Mouse (Mus musculus): ENCODE data around the gene Chchd6. TPM values are rescaled to one million over a fixed set of nuclear protein-coding genes. Genes with fewer than 3 reads are reported as not detected.

Chchd6 gene
- polyA plus RNA-seq, 1 experiment from 2014 or later, result 178 TPM

DNA sequence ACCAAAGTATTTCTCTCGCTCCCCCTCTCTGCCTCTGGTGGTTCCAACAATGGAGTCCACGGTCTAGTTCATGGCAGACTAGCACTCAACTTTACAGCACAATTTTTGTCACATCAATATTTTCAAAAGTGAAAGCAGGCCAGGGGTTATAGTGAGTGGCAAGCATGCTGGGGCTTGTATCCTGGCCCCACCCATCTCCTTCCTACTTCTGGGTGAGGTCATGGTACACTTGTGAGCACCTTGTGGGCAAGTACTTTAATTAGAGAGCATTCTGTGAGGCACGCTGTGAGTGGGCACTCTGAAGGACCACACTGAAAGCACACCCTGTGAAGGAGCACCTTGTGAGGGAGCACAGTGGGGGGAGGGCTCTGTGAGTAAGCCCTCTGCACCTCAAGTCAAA is 172.8 kb downstream of the Chchd6 start:
- Histone ChIP-seq H3K27me3 (no peaks in the 10 kb centered on the region), H3K4me1 (replicated peaks) (no peaks in the 10 kb centered on the region), H3K9ac (no peak overlapping the region), H3K27ac (replicated peaks) (no peak overlapping the region), H3K36me3 (no peaks in the 10 kb centered on the region), H3K4me2 (no peak overlapping the region), H3K9me3 (no peaks in the 10 kb centered on the region), H3K4me3 (no peak overlapping the region)
- ATAC-seq (ENCODE audit: low FRiP score, low read depth), result no peak
- WGBS, result 96% methylated on average over 3 of the region's 3 CpGs

DNA sequence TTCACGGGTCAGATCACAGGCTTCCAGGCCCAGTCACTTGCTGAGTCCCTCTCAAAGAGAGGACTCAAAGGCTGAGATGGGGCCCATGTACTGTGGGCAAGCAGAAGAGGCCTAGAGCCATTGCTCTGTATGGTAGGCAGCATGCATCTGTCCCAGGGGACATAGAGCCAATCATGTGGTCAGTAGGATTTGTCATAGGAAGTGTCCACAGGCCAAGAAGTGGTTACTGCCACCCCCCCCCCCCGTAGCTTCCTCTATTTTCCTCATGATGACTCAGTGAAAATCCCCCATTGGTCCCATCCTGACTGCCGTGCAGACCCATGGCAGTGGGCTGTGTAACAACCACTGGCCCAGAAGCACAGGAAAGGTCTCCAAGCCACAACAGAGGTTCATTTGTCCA is 173.5 kb downstream of the Chchd6 start:
- H3K4me2 ChIP-seq, result no peak overlapping the region
- no peaks in the 10 kb centered on the region for H3K9me3 ChIP-seq
- H3K4me3 ChIP-seq, result no peak overlapping the region
- H3K4me1 ChIP-seq (replicated peaks), result no peaks in the 10 kb centered on the region
- H3K36me3 ChIP-seq, result no peaks in the 10 kb centered on the region
- H3K27ac ChIP-seq (replicated peaks), result no peak overlapping the region
- H3K9ac ChIP-seq, result no peak overlapping the region
- WGBS, result 92% methylated on average over 3 of the region's 3 CpGs
- ATAC-seq (ENCODE audit: low FRiP score, low read depth), result no peak
- no peaks in the 10 kb centered on the region for H3K27me3 ChIP-seq

GRCm38 (mm10) chr6:89421503-89421902 is 173.9 kb downstream of the Chchd6 start:
- H3K36me3 ChIP-seq, result no peaks in the 10 kb centered on the region
- H3K4me1 ChIP-seq (replicated peaks), result no peaks in the 10 kb centered on the region
- H3K27me3 ChIP-seq, result no peaks in the 10 kb centered on the region
- H3K27ac ChIP-seq (replicated peaks), result no peak overlapping the region
- H3K4me3 ChIP-seq, result no peak overlapping the region
- H3K9me3 ChIP-seq, result no peaks in the 10 kb centered on the region
- no peak overlapping the region for H3K4me2 ChIP-seq
- no peak overlapping the region for H3K9ac ChIP-seq
- no peak for ATAC-seq (ENCODE audit: low FRiP score, low read depth)
- WGBS, result 86% methylated on average over 6 of the region's 6 CpGs

DNA sequence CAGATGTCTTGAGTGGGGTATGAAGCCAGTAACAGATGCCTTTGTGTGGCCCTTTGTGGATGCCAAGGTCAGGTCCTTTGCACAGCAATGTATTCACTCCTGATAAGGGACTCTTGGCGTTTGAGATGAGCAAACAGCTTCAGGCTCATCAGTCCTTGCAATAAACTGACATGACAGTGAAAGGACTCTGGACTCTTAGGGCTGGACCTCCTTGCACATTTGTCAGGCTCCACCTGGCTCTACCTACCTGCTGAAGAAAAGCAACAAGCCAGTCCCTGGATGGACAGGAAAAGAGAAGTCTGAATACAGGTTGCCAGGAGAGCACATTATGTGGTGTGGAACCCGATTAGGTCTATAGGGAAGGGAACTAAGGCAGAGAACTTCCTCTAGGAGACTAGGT is 174.7 kb downstream of the Chchd6 start:
- no peaks in the 10 kb centered on the region for H3K27me3 ChIP-seq
- H3K36me3 ChIP-seq, result no peaks in the 10 kb centered on the region
- no peak overlapping the region for H3K4me3 ChIP-seq
- H3K9ac ChIP-seq, result no peak overlapping the region
- H3K4me2 ChIP-seq, result no peak overlapping the region
- 84% methylated on average over 2 of the region's 2 CpGs for WGBS
- H3K9me3 ChIP-seq, result no peaks in the 10 kb centered on the region
- H3K27ac ChIP-seq (replicated peaks), result no peak overlapping the region
- no peaks in the 10 kb centered on the region for H3K4me1 ChIP-seq (replicated peaks)
- ATAC-seq (ENCODE audit: low FRiP score, low read depth), result no peak

DNA sequence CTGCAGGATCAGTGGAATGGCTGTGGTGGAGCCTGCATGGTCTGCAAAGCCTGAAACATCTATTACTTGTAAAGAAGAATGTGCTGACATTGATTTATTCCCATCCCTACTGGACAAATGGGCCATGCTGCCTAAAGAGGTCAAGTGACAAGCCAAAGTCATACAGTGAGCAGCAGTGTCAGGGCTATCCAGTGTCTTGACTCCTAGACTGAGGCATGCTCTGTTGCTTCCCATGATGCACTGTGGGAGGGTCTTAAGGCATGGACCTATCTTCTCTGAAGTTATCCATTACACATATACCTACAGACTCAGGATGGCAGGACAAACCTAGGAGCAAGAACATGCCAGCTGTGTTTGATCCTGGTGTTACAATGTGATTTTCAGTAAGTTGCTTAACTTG is 175.3 kb downstream of the Chchd6 start:
- no peak overlapping the region for H3K9ac ChIP-seq
- no peaks in the 10 kb centered on the region for H3K4me1 ChIP-seq (replicated peaks)
- no peak overlapping the region for H3K27ac ChIP-seq (replicated peaks)
- H3K4me3 ChIP-seq, result no peak overlapping the region
- H3K4me2 ChIP-seq, result no peak overlapping the region
- ATAC-seq (ENCODE audit: low FRiP score, low read depth), result no peak
- H3K36me3 ChIP-seq, result no peaks in the 10 kb centered on the region
- no peaks in the 10 kb centered on the region for H3K9me3 ChIP-seq
- no peaks in the 10 kb centered on the region for H3K27me3 ChIP-seq

- H3K4me1 ChIP-seq (replicated peaks), result no peaks in the 10 kb centered on the region
- no peak for ATAC-seq (ENCODE audit: low FRiP score, low read depth)
- no peak overlapping the region for H3K9ac ChIP-seq
- H3K9me3 ChIP-seq, result no peaks in the 10 kb centered on the region
- H3K4me3 ChIP-seq, result no peak overlapping the region
- 72% methylated on average over 3 of the region's 3 CpGs for WGBS
- H3K27me3 ChIP-seq, result no peaks in the 10 kb centered on the region
- no peak overlapping the region for H3K4me2 ChIP-seq
- H3K36me3 ChIP-seq, result no peaks in the 10 kb centered on the region
- H3K27ac ChIP-seq (replicated peaks), result no peak overlapping the region
These were observed 176.2 kb downstream of the Chchd6 start for GRCm38 (mm10) chr6:89419066-89419815.

DNA sequence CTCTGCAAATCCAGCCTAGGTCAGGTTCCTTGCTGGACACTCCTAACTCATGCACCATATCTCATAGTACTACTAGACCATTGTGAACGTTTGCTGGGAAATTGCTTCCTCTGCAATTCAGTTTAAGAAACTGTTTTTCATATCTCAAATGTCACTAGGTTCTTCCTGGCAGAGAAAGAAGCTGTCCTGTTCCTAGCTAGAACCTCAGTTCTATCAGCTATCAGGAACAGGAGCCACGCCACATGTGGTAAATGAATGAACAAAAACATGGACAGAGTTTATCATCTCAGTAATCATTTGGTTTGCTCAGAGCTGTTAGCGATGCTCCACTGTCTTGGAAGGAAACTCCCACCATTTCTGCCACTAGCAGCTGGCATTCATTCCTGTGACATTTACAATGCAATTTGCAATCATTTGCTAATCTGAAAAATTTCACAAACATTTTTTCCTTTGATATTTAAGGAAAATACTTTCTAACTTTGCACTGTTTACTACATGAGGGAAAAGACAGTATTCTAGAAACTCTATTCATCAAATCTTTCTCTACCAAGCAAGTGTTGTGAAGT is 179.3 kb downstream of the Chchd6 start:
- H3K4me3 ChIP-seq, result no peak overlapping the region
- no peaks in the 10 kb centered on the region for H3K27me3 ChIP-seq
- no peak overlapping the region for H3K4me2 ChIP-seq
- 90% methylated on average over 3 of the region's 3 CpGs for WGBS
- no peaks in the 10 kb centered on the region for H3K9me3 ChIP-seq
- no peaks in the 10 kb centered on the region for H3K36me3 ChIP-seq
- no peak overlapping the region for H3K9ac ChIP-seq
- no peak for ATAC-seq (ENCODE audit: low FRiP score, low read depth)
- H3K27ac ChIP-seq (replicated peaks), result no peak overlapping the region
- H3K4me1 ChIP-seq (replicated peaks), result no peaks in the 10 kb centered on the region

DNA sequence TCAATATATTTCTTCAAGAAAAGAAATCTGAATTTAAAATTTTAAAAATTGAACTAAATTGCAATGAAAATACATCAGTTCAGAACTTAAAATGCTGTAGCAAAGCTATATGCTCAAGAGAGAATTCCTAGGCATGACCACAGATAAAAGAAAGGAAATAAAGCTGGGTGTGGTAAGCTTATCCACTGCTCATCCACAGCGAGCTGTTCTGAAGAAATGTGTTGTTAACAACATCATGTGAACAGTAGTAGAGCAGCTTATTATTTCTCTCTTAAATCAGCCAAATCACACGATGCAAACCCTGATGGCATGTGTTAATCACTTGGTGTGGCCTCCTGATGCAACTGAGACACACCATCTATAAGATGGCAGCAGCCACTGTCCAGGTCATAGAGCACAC is 180.4 kb downstream of the Chchd6 start:
- ATAC-seq (ENCODE audit: low FRiP score, low read depth), result no peak
- no peaks in the 10 kb centered on the region for H3K36me3 ChIP-seq
- H3K27ac ChIP-seq (replicated peaks), result no peak overlapping the region
- H3K4me2 ChIP-seq, result no peak overlapping the region
- H3K9me3 ChIP-seq, result no peaks in the 10 kb centered on the region
- H3K9ac ChIP-seq, result no peak overlapping the region
- no peaks in the 10 kb centered on the region for H3K27me3 ChIP-seq
- no peak overlapping the region for H3K4me3 ChIP-seq
- no peaks in the 10 kb centered on the region for H3K4me1 ChIP-seq (replicated peaks)
- 81% methylated on average over 2 of the region's 2 CpGs for WGBS

DNA sequence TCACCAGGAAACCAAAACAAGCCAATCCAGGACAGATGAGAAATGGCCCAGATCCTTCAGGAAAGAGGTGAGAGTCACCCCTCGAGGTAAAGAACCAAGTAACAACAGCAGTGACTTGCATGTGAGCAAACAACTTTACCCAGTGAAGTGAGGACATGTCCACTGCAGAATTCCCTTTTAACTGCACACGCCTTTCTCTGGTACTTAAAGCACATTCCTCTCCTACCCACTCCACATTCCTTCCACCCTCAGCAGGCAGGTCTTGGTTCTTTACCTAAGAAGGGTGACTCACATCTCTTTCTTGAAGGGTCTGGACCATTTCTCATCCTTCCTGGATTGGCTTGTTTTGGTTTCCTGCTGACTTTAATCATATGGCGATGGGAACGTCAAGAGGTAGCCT is 181.3 kb downstream of the Chchd6 start:
- Histone ChIP-seq H3K9me3 (no peaks in the 10 kb centered on the region), H3K4me1 (replicated peaks) (no peaks in the 10 kb centered on the region), H3K4me2 (no peak overlapping the region), H3K9ac (no peak overlapping the region), H3K27me3 (no peaks in the 10 kb centered on the region), H3K27ac (replicated peaks) (no peak overlapping the region), H3K36me3 (no peaks in the 10 kb centered on the region), H3K4me3 (no peak overlapping the region)
- 87% methylated on average over 4 of the region's 4 CpGs for WGBS
- no peak for ATAC-seq (ENCODE audit: low FRiP score, low read depth)

GRCm38 (mm10) chr6:89413481-89413884 is 182.0 kb downstream of the Chchd6 start:
- H3K9ac ChIP-seq, result no peak overlapping the region
- no peaks in the 10 kb centered on the region for H3K36me3 ChIP-seq
- no peak for ATAC-seq (ENCODE audit: low FRiP score, low read depth)
- no peak overlapping the region for H3K27ac ChIP-seq (replicated peaks)
- no peak overlapping the region for H3K4me2 ChIP-seq
- no peaks in the 10 kb centered on the region for H3K4me1 ChIP-seq (replicated peaks)
- no peak overlapping the region for H3K4me3 ChIP-seq
- H3K9me3 ChIP-seq, result no peaks in the 10 kb centered on the region
- no peaks in the 10 kb centered on the region for H3K27me3 ChIP-seq

DNA sequence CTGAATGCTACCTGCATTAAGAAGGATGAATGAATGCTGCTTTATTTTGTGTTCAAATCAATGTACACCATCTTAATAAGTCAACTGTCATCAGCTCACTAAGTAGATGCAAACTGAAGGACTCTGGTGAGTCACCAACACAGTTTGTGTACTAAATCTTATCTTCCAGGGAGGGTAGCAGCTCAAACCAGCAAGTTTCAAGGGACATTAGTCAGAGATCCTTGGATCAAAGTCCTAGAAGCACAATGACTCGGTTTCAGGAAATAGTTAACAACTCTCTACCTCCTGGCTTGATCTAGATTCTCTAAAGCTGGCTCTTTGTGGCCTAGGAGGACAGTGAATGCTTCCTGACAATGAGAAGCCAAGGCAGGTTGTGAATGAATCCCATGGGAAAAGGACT is 182.9 kb downstream of the Chchd6 start:
- Histone ChIP-seq H3K4me2 (no peak overlapping the region), H3K4me1 (replicated peaks) (peaks cover 3% of the 10 kb centered on the region; the same call in 1 of the 2 replicates), H3K36me3 (no peaks in the 10 kb centered on the region), H3K9me3 (no peaks in the 10 kb centered on the region), H3K4me3 (no peak overlapping the region), H3K9ac (no peak overlapping the region), H3K27me3 (no peaks in the 10 kb centered on the region), H3K27ac (replicated peaks) (no peak overlapping the region)
- 79% methylated on average over 1 of the region's 1 CpGs for WGBS
- ATAC-seq (ENCODE audit: low FRiP score, low read depth), result no peak

GRCm38 (mm10) chr6:89409041-89409440 is 186.4 kb downstream of the Chchd6 start:
- Histone ChIP-seq H3K36me3 (no peaks in the 10 kb centered on the region), H3K9me3 (no peaks in the 10 kb centered on the region), H3K4me3 (no peak overlapping the region), H3K4me2 (no peak overlapping the region), H3K27ac (replicated peaks) (no peak overlapping the region), H3K9ac (no peak overlapping the region), H3K4me1 (replicated peaks) (peaks cover 9% of the 10 kb centered on the region; the same call in 1 of the 2 replicates), H3K27me3 (no peaks in the 10 kb centered on the region)
- ATAC-seq (ENCODE audit: low FRiP score, low read depth), result no peak
- 81% methylated on average over 1 of the region's 1 CpGs for WGBS

DNA sequence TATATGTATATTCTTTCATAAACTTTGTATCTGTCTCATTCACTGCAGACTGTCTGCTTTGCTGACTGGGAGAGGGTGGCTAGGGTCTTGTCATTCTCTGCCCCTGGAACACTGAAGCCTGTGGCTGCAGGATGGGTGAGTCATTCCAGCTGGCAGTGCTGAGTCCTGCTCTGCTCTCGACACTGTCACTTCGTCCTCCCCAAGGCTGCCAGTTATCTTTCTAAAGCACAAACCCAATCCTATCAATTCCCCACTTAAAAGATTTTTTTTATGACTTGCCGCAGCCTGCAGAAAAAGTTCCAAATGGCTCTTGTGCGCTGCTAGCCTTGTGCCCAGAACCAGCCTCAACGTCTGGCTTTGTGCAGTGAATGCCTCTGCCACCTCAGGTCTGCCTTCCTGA is 187.2 kb downstream of the Chchd6 start:
- ATAC-seq (ENCODE audit: low FRiP score, low read depth), result no peak
- WGBS, result 86% methylated on average over 5 of the region's 5 CpGs

More for the DNA sequence above, 187.2 kb downstream of the Chchd6 start:
- Histone ChIP-seq H3K9ac (no peak overlapping the region), H3K4me3 (no peak overlapping the region), H3K27ac (replicated peaks) (no peak overlapping the region), H3K9me3 (no peaks in the 10 kb centered on the region), H3K36me3 (no peaks in the 10 kb centered on the region), H3K4me1 (replicated peaks) (peaks cover 9% of the 10 kb centered on the region; the same call in 1 of the 2 replicates), H3K27me3 (no peaks in the 10 kb centered on the region), H3K4me2 (no peak overlapping the region)
